Mouse (Mus musculus) activated CD4-positive, CD25-positive, alpha-beta regulatory T cell, adult 9 weeks (primary cell): ENCODE data around the gene Cenpc1. TPM values are rescaled to one million over a fixed set of nuclear protein-coding genes. Genes with fewer than 3 reads are reported as not detected.

Experiments used
- polyA plus RNA-seq: library from polyadenylated mRNA; unstranded; fragments of 100-300 nt; shearing (Covaris generic); gene quantifications from one replicate; pipeline ENCODE4 v1.2.1, GENCODE M21; 2017

Cenpc1 gene
- 23.3 TPM for polyA plus RNA-seq

DNA sequence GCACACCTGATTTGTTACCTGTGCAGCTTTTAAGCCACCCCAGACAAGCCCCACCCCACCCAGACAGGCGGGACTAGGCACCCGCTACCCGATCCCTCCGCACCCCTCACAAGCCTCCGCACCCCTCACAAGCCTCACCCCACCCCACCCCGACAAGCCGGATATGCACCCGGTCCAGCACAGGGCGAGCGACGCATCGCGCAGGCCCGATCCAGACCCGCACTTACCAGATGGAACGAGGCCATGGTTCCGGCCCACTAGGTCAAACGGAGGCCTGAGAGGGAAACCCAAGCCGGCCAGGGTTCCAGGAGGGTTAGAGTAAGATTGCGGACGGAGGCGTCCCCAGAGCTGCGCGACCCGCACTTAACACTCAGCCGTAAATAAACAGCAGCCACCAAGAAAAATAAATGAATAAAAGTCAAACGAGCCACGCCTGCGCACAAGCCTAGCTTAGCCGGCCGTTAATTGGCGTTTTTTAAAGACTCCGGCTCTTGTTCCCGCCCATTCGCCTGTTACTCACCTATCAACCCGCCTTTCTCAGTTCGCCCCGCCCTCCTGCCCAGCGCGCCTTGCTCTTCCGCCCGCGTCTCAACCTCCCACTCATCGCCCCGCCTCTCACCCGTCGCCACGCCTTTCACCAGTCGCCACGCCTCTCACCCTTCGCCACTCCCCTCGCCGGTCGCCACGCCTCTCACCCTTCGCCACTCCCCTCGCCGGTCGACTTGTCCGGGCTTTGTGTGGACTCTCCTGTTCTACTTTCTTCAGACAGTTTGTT is at the start of gene Cenpc1:
TSS of gene Cenpc1 (minus strand) at position 483 of the 775 bp plus-strand sequence.

DNA sequence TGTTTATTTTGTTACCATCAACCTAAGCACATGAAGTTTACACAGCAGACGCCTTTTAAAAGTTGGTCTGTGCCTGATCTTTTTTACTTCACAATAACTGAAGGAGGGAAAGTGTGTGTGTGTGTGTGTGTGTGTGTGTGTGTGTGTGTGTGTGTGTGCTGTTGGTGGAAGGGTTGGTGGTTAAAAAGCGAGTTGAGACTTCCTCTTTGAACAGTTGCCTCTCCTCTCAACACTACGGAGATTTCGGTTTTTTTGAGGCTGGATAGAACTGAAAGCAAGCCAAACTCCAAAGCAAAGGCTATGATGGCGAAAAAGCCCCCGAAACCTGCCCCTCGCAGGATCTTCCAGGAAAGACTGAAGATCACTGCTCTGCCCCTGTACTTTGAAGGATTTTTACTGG is 6.2 kb upstream of the Cenpc1 start, which contains the start of gene Stap1:
TSS of gene Stap1 (plus strand) at position 209 of the 400 bp plus-strand sequence.

Other genes with a start within 250 kb of the Cenpc1 start
- gene Stap1, start 6.2 kb upstream of the Cenpc1 start, polyA plus RNA-seq: 98.2 TPM
- gene Uba6, start 107.2 kb upstream of the Cenpc1 start, polyA plus RNA-seq: 30.6 TPM
- not detected for gene Gnrhr, start 132.3 kb upstream of the Cenpc1 start, polyA plus RNA-seq
- gene Tmprss11c, start 223.7 kb upstream of the Cenpc1 start, polyA plus RNA-seq: not detected